Mouse (Mus musculus): Measurements from ENCODE around the gene Arntl.

- TF ChIP-seq POLR2A (IDR thresholded peaks at IDR 0.05; ENCODE audit: low read depth, low read length), result no peak
- TF ChIP-seq CTCF (conservative IDR thresholded peaks at IDR 0.05; ENCODE audit: insufficient read depth, insufficient read length, low read depth, low read length), result no peak
Measured at GRCm38 (mm10) chr7:113251554-113251953, 44.3 kb downstream of the Arntl start.
